Comparison of ENCODE assay signal across 20 mouse cellular contexts in the genomic region with DNA sequence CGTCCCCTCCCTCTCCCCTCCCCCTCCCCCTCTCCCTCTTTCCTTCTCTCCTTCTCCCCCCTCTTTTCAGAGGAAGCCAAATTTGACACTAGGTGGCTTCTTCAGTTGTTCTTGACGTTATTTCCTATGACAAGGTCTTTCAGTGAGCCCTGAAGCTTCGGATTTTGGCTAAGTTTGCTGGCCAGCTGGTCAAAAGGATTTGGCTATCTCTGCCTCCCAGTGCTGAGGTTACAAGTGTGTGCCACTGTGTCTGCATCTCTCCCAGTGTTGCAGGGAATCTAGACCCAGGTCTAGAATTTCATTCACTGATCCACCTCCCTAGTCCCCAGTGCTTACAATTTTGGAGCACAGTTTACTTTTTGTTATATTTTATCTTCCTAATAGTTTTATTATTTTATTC.
"Had no signal": no experiment of that assay in that cellular context is flagged by ENCODE, and none has a peak within 500 bp of the region (broad histone marks: within the 10 kb centered on the region; RNA-seq: fewer than 3 reads in every experiment).

No protein-coding gene starts in this region.

- H3K9ac ChIP-seq: limb, embryonic 12.5 days; limb, embryonic 15.5 days; liver, embryonic 14.5 days; liver, postnatal 0 days; lung, embryonic 14.5 days; stomach, embryonic 15.5 days had no signal

- ATAC-seq: intestine, postnatal 0 days; liver, postnatal 0 days; lung, postnatal 0 days; midbrain, embryonic 16.5 days had no signal

- H3K4me2 ChIP-seq: limb, embryonic 12.5 days; limb, embryonic 15.5 days; liver, embryonic 11.5 days; lung, embryonic 14.5 days; stomach, embryonic 15.5 days had no signal

- H3K36me3 ChIP-seq: limb, embryonic 12.5 days; limb, embryonic 15.5 days; stomach, embryonic 15.5 days had no signal

- H3K4me3 ChIP-seq: layer of hippocampus, adult 2 months; limb, embryonic 12.5 days; limb, embryonic 15.5 days; megakaryocyte, embryonic 14.5 days; stomach, embryonic 15.5 days had no signal

- H3K9me3 ChIP-seq: limb, embryonic 12.5 days; limb, embryonic 15.5 days; megakaryocyte, embryonic 14.5 days; stomach, embryonic 15.5 days had no signal

- H3K27ac ChIP-seq: kidney, postnatal 0 days; layer of hippocampus, adult 2 months; limb, embryonic 12.5 days; limb, embryonic 15.5 days; liver, embryonic 14.5 days; stomach, embryonic 15.5 days had no signal

- H3K4me1 ChIP-seq: limb, embryonic 15.5 days; megakaryocyte, embryonic 14.5 days; stomach, embryonic 15.5 days had no signal

- H3K27me3 ChIP-seq: limb, embryonic 12.5 days; limb, embryonic 15.5 days; megakaryocyte, embryonic 14.5 days; stomach, embryonic 15.5 days had no signal

- DNase-seq: kidney, adult 2 months; kidney, postnatal 25 days; layer of hippocampus, adult 9-11 months; liver, postnatal 0 days; lung, embryonic 14.5 days; lung, postnatal 36 days; right cerebral cortex, postnatal 25 days; spleen, adult 18-20 months; thymus, postnatal 25 days had no signal
